Mouse (Mus musculus) layer of hippocampus, adult 9-10 months (tissue): Measurements from ENCODE around the gene Cdiptos.

Source experiments
- DNase-seq: peaks from one replicate; pipeline ENCODE4 v3.0.0; 2022; ENCODE audit warnings: low spot score

The Cdiptos gene

DNA sequence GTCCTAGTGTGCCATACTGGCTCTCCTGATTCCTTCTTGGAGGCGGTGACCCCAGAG is 177 bp downstream of the Cdiptos start, which contains the start of gene Cdipt:
Cdipt (plus strand) TSS at position 22 of the 57 bp plus-strand sequence.
- no peak for DNase-seq

DNA sequence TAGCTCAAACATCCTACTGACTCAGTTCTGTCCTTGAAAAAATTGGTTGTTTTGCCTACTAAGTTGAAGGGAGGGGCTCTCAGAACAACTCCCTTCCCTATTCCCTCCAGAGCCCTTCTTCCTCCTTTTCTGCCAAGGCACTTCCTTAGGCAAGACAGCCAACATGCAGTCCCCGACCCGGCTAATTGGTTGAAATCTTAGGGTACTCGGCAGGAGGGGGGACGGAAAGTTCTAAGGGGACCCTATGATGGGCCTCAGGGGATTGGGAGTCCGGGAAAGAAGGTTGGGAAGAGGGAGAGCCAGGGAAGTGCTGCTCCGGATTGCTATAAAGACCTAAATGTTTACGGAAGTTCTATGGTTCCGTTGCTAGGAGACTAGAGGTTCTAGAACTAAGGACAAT is 405 bp downstream of the Cdiptos start:
- DNase-seq, result no peak

DNA sequence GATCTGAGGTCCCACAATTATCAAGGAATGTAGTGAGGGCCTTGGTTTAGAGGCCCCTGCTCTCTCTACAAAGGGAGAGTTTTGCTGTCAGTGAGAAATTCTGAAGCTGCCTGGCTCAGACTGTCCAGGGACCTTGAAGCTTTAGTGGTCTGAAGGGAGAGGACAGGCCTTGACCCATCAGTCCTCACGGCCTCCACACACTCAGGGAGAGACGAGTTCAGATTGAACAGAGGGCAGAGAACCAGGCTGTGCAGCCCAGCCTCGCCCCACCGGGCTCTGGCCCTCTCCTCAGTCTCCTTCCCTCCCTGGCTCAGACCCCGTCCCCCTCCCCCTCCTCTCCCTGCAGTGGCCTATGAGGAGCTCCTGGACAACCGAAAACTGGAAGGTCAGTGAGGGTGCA is 8.5 kb downstream of the Cdiptos start:
- DNase-seq, result no peak

DNA sequence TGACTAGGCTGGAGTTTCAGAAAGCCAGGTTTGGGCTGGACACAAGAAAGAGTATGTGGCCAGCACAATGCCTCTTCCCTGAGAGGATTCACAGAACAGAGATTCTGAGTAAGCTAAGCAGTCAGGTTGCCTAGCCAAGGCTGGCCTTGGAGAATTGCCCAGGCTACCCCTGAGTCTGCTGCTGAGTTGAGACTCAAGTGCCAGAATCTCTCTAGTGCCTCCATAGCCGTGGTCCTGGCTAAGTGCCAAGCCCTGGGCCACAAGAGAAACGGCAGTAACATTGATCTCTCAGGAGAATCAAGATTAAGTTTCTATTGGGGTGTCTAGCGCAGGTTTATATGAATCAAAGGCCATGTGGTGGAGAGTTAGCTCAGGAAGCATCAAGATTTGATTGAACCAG is 10.3 kb downstream of the Cdiptos start:
- no peak for DNase-seq

DNA sequence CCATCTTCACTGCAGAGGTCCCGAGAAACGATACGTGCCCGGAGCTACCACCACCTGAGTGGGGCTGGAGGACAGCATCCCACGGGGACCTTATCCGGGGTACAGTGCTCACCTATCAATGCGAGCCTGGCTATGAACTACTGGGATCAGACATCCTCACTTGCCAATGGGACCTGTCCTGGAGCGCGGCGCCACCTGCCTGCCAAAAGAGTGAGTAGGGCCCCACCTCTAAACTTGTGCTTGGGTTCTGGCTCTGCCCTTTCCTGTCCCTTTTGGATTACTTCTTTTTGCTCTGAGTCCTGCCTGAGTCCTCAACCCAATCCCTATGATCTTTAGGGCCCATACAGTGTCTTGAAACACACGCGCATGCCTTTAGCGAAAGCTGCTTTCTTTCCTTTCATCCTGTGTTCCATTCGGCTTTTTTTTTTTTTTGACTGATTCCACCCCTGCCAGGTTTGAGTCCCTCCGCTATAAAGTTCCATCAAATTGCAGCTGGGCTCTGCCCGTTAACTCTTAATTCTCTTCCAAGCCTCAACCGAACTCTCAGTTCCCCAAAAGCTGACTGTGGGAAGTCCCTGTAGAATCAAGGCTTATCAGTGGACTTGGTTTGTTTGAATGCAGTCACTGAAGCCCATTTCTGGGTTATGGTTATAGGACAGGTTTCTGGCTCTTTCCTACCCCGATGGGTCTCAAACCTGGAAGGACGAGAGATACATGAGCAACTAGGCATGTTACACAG is 12.2 kb downstream of the Cdiptos start:
- no peak for DNase-seq

DNA sequence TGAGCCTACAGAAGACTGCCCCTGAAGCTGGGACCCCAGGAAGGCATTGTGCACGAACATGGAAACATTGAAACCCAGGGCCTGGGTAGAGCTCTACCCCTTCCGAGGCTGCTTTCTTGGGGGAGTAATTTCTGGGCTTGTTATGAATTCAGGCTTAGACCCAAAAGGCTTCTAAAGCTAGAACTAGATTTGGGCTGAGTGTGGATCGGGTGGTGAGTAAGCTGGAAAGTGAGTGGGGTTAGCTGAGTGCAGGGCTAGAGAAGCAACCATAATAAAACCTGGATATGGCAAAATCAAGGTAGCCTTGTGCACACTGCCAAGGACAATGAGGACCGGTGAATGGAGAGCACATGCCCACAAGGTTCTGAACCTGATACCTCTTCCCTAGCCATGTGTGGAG is 13.9 kb downstream of the Cdiptos start:
- no peak for DNase-seq

DNA sequence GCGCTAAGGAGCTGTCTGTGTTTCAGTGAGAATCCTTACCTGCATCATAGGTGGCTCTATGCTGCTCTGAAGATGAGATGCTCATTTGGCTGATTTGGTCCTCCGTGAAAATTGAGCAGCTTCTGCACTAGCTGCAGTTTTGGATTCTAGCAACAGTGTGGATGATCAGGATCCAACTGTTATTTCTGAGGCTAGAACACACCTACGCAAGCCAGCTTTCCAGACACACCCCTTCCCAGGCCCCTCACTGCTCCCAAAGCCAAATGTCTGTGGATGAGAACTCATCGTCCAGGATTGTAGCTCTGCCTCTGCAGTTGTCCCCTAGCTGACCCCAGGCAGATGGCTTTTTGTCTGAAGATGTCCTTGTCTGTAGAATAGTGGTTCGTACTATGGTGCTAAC is 14.8 kb downstream of the Cdiptos start:
- DNase-seq, result no peak

DNA sequence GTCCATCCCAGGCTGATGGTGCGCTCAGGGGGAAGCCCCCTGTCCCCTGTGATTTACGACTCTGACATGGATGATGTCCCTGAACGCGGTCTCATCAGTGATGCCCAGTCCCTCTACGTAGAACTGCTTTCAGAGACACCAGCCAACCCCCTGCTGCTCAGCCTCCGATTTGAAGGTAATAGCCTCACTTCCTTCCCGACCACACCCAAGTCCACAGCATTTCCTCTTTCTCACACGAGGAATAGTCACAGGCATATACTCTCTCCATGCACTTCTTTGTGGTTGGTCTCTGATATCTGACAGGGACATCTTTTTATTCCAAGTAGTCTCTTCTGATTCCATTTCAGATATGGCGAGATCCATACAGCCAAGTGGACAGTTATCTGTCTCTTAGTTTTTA is 16.1 kb downstream of the Cdiptos start:
- no peak for DNase-seq

DNA sequence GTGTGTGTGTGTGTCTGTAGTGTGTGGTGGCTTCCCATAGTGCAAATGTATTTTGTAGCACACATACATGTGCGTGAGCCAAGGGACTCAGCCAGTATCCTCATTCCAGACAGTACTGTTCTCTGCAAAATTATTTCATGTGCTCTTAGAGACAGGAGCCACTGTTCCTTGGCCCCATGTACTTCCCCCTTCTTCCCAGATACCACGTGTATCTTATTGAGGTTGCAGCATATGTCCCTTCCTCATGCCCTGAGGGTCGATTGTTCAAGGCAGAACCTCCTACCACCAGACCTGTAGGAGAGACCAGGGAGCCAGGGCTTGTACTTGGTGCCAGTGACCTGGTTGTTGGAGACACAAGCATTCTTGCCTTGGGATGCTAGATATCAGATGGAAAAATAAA is 20.8 kb downstream of the Cdiptos start:
- no peak for DNase-seq

DNA sequence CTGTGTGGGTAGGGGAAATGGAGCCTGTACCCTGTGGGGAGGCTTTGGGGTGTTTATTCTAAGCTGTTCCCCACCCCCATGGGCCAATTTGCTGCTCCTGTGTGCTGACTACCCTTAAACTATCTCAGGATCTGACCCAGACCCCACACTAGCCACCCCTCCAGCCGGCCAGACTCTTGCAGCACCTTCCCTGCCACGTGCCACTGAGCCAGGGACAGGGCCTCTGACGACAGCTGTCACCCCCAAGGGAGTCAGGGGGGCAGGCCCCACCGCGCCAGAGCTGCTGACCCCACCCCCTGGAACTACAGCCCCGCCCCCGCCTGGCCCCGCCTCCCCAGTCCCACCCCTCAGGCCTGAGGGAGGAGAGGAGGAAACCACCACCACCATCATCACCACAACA is 23.3 kb downstream of the Cdiptos start:
- DNase-seq, result no peak

DNA sequence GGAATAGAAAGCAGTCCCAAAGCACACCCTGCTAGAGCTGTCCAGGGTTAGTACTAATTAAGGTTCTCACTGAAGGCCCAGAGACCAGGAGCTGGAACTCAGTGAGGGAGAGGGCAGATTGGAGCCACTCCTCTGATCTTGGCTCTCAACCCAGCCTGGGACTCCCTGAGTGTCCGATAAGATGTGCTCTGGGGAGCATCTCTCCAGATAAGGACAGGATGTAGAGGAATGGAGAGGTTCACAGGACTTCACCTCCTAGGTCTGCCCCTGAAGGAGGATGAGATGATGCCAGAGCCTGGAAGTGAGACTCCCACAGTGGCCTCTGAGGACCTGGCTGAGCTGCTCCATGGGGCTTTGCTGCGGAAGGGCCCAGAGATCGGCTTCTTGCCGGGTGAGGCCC is 24.2 kb downstream of the Cdiptos start:
- no peak for DNase-seq

DNA sequence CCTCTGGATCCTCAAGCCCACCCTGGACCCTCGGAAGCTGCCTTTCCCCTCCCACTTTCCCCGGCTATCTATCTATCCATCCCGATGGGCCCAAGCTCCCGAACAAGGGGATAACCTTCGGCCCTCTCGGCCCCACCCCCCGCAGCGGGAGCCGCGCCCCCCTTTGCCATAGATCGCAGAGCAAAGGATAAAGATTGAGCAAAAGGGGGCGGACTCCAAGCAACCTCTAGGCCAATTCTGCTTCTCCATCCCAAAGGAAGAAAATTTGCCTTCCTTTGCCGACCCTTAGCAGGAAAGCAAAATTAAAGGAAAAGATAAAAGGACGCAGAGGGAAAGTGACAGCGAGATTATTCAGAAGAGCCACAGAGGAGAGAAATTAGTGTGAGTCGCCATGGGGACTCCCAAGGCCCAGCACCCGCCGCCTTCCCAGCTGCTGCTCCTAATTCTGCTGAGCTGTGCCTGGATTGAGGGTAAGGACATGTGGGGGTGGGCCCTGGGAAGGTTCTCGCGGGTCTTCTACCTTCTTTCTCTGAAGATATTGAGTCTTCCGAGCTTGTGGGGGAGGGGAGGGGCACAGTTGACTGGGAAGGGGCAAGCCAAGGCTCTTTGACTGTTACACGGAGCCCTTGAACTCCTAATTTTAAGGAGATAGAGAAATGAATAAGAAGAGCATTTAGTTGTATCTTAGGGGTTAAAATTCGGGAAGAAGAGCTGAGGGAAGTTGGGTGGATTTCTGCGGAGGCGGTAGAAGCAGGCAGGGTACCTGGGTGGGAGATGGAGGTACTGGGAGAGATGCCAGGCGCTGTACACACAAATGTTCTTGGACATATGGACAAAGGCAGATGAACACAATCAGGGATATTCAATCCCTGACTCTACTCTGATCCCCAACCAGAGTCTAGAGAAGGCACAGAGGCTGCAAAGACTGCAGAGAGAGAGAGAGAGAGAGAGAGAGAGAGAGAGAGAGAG is 25.0 kb downstream of the Cdiptos start:
- DNase-seq, result no peak

DNA sequence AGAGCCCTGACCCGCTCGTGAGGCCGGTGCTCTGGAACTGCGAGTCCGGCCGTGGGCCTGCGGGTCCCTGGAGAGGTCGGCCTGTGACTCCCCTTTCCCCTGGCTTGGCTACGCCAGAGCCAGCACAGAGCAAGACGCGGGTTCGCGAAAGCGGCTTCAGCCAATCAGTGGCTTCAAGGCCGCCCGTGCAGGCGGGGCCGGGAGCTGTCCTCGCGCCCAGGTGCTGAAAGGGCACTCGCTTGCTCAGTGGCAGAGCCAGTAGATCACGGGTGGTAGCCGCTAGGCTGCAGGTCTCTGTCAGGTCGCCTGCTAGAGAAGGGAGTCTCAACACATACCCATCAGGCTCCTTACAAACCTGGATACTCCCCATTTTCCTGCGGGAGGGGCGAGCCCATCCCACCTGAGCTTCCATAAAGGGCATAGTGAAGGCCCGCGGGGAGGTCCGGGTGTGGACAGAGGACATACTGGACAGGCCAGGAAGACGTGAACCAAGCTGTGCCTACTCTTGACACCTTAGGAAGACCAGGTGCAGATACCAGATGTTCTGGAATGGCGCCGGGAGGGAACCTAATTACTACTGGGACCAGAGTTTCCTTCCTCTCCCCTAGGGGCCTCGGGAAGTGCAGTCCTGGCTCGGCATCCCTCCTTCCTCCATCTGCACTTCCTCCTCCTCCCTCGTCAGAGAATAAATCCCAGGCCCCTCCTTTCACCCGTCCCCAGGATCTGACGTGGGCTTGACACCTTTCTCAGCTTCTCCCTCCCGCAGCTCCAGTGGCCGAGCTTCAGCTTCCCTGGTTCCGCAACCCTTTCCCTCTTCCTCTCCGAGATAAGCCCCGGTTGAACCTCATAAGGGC is 25.9 kb downstream of the Cdiptos start, which contains the start of gene Sez6l2:
Sez6l2 (plus strand) TSS at position 771 of the 854 bp plus-strand sequence.
- DNase-seq, result no peak

DNA sequence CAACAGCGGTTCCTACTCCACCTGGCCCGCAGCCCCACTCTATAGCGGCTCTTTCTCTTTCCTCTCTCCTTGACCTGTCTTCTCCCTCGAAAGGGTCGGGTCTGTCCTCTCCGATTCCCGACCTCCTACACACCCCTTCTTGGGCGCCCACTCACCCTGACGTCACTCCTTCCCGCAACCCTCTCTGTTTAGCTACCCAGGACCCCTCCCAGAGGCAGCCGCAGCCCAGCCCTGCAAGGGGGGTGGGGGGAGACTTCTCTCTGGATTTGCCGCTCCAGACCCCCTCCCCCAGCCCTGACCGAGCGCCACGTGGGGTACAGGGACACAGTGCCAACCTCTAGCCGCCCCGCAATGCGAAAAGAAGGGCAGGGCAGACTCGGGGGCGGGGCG is 26.5 kb downstream of the Cdiptos start, which contains the start of gene Asphd1:
Asphd1 (minus strand) TSS at position 180 of the 390 bp plus-strand sequence.
- DNase-seq, result no peak

DNA sequence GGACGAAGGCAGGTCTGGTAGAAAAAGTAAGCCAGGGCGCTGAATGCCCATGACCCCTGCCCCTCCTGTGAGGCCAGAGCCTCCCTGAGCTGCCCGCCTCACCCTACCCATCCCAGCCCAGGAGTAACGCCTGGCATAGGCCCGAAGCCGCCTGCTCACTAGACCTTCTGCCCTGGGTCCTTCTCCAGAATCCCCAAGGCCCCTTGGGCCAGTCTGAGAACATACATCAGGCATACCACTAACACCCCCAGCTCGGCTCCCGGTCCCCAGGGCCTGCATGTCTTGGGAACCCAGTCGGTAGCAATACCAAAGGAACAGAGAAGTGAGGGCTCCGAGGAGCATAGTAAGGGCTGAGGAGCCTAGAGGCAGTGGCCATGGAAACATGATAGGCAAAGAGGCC is 27.3 kb downstream of the Cdiptos start:
- no peak for DNase-seq

DNA sequence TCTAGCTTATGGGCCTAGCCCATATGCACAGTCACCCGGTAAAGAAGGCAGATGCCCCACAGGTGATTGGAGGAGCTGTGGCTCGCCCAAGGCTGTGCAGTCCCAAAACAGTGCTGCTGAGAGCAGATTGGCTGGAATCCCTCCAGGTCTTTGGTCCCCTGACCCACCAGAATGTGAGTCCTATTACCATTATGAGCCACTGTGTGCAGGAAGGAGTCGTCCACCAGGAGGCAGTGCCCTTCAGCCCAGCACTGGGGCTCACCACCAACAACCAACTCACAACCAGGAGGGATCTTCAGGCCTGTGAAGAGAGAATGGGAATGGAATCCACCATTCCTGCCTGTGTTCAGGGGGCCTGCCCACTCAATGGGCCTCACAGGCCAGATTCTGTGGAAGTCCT is 29.4 kb downstream of the Cdiptos start:
- DNase-seq, result no peak

DNA sequence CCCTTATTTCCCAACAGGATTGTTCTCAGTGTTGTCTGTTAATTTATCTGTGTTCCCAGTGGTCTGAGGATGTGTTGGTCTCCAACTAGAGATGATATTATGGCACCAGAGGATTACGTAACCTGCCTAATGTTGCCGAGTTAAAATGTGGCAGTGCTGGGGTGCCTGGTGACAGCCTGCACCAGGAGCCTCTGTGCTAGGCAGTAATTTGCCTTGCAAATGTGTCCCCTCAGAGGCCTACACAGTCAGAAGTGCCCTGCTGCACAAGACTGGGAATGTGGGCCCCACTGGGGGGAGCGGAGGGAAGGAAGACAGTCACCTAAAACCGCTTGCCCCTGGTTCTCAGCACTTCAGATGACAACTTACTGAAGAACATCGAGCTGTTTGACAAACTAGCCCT is 34.1 kb downstream of the Cdiptos start:
- DNase-seq, result no peak

DNA sequence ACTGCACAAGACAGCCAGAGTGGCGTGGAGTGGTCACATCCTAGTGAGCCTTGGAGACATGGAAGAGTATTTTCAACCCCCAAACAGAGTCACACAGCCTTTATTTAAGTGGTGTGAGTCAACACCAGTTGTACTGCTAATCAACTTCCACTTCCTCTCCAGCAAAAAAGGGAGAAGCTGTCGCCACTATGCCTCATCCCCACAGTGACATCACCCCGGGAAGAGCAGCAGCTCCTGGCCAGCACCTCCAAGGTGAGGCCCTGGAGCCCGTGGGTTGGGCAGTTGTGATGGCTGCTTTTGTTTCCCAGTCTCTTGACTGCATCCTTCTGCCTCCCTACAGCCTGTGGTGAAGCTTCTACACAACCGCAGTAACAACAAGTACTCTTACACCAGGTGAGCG is 34.7 kb downstream of the Cdiptos start:
- DNase-seq, result no peak

DNA sequence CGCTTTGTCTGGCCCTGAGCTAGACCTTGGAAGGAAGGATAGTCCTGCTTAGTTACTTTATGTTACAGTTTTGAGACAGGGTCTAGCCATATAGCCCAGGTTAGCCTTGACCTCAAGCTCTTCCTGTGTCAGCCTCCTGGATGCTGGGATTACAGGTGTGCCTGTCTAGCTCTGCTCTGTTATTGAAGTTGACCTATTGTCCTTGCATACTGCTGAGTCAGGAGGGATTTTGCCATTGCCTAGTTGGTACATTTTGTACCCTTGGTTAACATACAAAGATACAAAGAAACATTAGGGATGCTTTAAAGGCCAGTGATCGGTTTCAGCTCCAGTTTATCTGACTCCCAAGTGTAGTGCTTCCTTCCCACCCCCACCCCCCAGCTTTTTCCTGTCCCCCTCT is 43.2 kb downstream of the Cdiptos start:
- no peak for DNase-seq

DNA sequence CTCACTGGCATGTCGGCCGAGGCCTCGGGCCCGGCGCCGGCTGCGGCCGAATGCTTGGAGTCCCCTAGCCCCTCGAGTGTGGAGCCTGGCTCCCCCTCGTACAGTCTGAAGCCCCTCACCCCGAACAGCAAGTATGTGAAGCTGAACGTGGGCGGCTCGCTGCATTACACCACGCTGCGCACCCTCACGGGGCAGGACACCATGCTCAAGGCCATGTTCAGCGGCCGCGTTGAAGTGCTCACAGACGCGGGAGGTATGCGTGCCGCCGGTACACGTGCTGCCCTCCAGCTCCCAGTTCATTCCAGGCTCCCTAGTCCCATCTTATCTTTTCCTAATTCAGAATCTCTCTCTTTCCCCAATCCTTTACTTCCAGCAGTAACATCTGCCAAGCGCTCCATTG is 46.9 kb downstream of the Cdiptos start:
- no peak for DNase-seq

DNA sequence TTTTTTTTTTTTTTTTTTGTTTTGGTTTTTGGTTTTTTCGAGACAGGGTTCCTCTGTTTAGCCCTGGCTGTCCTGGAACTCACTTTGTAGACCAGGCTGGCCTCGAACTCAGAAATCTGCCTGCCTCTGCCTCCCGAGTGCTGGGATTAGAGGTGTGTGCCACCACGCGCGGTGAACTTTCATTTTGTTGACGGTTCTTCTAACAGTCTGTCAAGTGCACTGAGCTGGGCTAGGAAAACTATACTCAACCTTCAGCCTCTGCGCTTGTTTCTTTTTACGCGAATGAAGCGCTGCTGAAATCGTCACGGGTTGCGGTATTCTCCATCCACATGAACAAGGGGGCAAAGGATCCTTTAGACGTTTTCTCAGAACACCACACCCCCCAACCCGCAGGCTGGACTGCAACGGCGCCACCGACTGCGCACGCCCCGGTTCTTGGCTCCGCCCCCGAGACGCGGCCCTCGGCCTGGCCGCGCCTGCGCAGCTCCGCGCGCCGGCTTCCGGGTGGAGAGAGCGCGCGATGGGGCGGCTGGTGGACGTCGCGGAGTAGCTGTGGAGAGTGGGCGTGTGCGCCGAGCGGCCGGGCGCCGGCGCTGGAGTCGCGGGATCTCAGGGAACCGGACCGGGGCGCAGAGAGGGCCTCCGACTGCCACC is 47.4 kb downstream of the Cdiptos start, which contains the start of gene Kctd13:
Kctd13 (plus strand) TSS at position 496 of the 654 bp plus-strand sequence.
- DNase-seq, result no peak

DNA sequence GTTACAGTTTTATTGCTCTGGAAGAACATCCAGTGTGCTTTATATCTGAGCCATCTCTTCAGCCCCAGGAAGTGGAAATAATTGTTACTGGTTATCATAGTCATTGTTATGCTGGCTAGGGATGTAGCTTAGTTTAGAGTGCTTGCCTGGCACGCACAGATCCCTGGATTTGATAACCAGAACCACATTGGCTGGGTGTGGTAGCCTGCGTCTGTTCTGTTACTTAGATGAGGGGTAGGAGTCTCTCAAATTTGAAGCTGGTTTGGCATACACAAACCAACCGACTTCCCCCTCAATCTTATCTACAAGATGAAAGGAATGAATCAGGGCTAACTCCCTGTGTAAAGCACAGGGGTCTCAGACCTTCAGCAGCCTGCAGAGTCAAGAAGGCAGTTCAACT is 49.6 kb downstream of the Cdiptos start:
- DNase-seq, result no peak
